In genomic region chr4:152088133-152088532, GRCm38 (mm10) we compare ENCODE assay signal across 8 mouse cellular contexts. TPM values are rescaled to one million over a fixed set of nuclear protein-coding genes. Genes with fewer than 3 reads are reported as not detected.
A peak's percentile ranks its signal among the peaks of the same experiment; 100 is the strongest.
DNase-seq lines count a peak whose midpoint lies in the region; ATAC-seq lines count a peak whose summit lies in the region.

No protein-coding gene starts in this region.

- 53% methylated on average over 4 of the region's 4 CpGs for WGBS in limb, embryonic 10.5 days
- WGBS in neural tube, embryonic 13.5 days, result 22% methylated on average over 4 of the region's 4 CpGs

- peak overlapping the region; percentile 83; the same call in 1 of the 2 replicates for H3K9ac ChIP-seq in neural tube, embryonic 13.5 days

- no peak overlapping the region for H3K27ac ChIP-seq in limb, embryonic 10.5 days
- H3K27ac ChIP-seq in neural tube, embryonic 13.5 days (replicated peaks), result 0 out of 2 replicates have a peak overlapping the region, but pooled peaks have one; percentile 2

- H3K4me1 ChIP-seq in limb, embryonic 10.5 days, result peaks cover 34% of the 10 kb centered on the region
- H3K4me1 ChIP-seq in neural tube, embryonic 13.5 days (replicated peaks), result peaks cover 37% of the 10 kb centered on the region

- peaks cover 15% of the 10 kb centered on the region for H3K36me3 ChIP-seq in limb, embryonic 10.5 days
- H3K36me3 ChIP-seq in neural tube, embryonic 13.5 days, result no peaks in the 10 kb centered on the region

- DNase-seq in adrenal gland, postnatal 10 days, result peak; percentile 46
- no peak for DNase-seq in adrenal gland, adult 18-20 months (ENCODE audit: low spot score in 2 of 2)
- DNase-seq in ES-CJ7 (ENCODE audit: low read depth, low spot score), result peak; percentile 91
- DNase-seq in limb, embryonic 10.5 days (ENCODE audit: low spot score), result no peak
- DNase-seq in gastrocnemius, postnatal 10 days, result no peak

- peak overlapping the region; percentile 92 for H3K4me3 ChIP-seq in limb, embryonic 10.5 days
- no peak overlapping the region for H3K4me3 ChIP-seq in neural tube, embryonic 13.5 days

- H3K9me3 ChIP-seq in limb, embryonic 10.5 days (replicated peaks), result no peaks in the 10 kb centered on the region
- H3K9me3 ChIP-seq in neural tube, embryonic 13.5 days, result no peaks in the 10 kb centered on the region

- peak overlapping the region; percentile 75 for H3K4me2 ChIP-seq in neural tube, embryonic 13.5 days

- H3K27me3 ChIP-seq in limb, embryonic 10.5 days (ENCODE audit: low read depth, poor library complexity, severe bottlenecking), result 0 out of 2 replicates have a peak, but pooled peaks cover 16% of the 10 kb centered on the region
- H3K27me3 ChIP-seq in neural tube, embryonic 13.5 days, result peaks cover 9% of the 10 kb centered on the region; the same call in 1 of the 2 replicates

- ATAC-seq in granulocyte monocyte progenitor cell, adult 5-6 weeks (replicated peaks; ENCODE audit: poor library complexity, severe bottlenecking), result peak; percentile 15
- no peak for ATAC-seq in neural tube, embryonic 13.5 days (ENCODE audit: low read depth)
- ATAC-seq in erythroid progenitor cell, adult 5-6 weeks (replicated peaks; ENCODE audit: low FRiP score, poor library complexity, severe bottlenecking), result no peak

RNA-seq across cellular contexts. Expression of gene Plekhg5, which starts 15.8 kb away (rescaled TPM):
- total RNA-seq in adrenal gland, postnatal 10 days (2021), result 10 to 100 TPM; 17.1 to 20.1 TPM
- 10 to 100 TPM in 1 of 2 experiments, 1 to 10 TPM in 1; 7.3 to 12.0 TPM for total RNA-seq in adrenal gland, adult 18-20 months (2021)
- total RNA-seq in granulocyte monocyte progenitor cell, adult 5-6 weeks (2014; fragmentation: Nextera tagmentation), result 0.34 and 7.6 TPM in 2 replicates
- total RNA-seq in granulocyte monocyte progenitor cell, adult 5-6 weeks (2017), result 1.8 and 2.2 TPM in 2 replicates
- polyA plus RNA-seq in limb, embryonic 10.5 days (2016; fragmentation: Nextera tagmentation; extraction: Ambion mirVana), result 9.5 and 13.3 TPM in 2 replicates
- polyA plus RNA-seq in neural tube, embryonic 13.5 days (2015; fragmentation: Nextera tagmentation; extraction: Ambion mirVana), result 9.9 and 10.7 TPM in 2 replicates
- 10 to 100 TPM; 14.7 to 22.0 TPM for total RNA-seq in gastrocnemius, postnatal 10 days (2021)
- total RNA-seq in erythroid progenitor cell, adult 5-6 weeks (2015; ENCODE audit: low replicate concordance), result 1.7 and 2.9 TPM in 2 replicates
- total RNA-seq in erythroid progenitor cell, adult 5-6 weeks (2017; ENCODE audit: low replicate concordance), result 3.5 and 5.3 TPM in 2 replicates

RNA-seq across cellular contexts. Expression of gene Tnfrsf25, which starts 27.6 kb away (rescaled TPM):
- 1 to 10 TPM; 1.9 to 4.3 TPM for total RNA-seq in adrenal gland, postnatal 10 days (2021)
- total RNA-seq in adrenal gland, adult 18-20 months (2021), result 1 to 10 TPM; 1.3 to 2.8 TPM
- total RNA-seq in granulocyte monocyte progenitor cell, adult 5-6 weeks (2014; fragmentation: Nextera tagmentation), result not detected in 2 replicates
- total RNA-seq in granulocyte monocyte progenitor cell, adult 5-6 weeks (2017), result 1.6 TPM in 1 of 2 replicates, not detected in the other
- 0.67 and 0.75 TPM in 2 replicates for polyA plus RNA-seq in limb, embryonic 10.5 days (2016; fragmentation: Nextera tagmentation; extraction: Ambion mirVana)
- 0.84 and 1.8 TPM in 2 replicates for polyA plus RNA-seq in neural tube, embryonic 13.5 days (2015; fragmentation: Nextera tagmentation; extraction: Ambion mirVana)
- 1 to 10 TPM in 1 of 2 experiments, under 1 TPM in 1; 0.82 to 2.9 TPM for total RNA-seq in gastrocnemius, postnatal 10 days (2021)
- not detected in 2 replicates for total RNA-seq in erythroid progenitor cell, adult 5-6 weeks (2015; ENCODE audit: low replicate concordance)
- 2.0 TPM in 1 of 2 replicates, not detected in the other for total RNA-seq in erythroid progenitor cell, adult 5-6 weeks (2017; ENCODE audit: low replicate concordance)

RNA-seq across cellular contexts. Expression of gene Nol9, which starts 49.0 kb away (rescaled TPM):
- total RNA-seq in adrenal gland, postnatal 10 days (2021), result 10 to 100 TPM; 20.1 to 20.3 TPM
- total RNA-seq in adrenal gland, adult 18-20 months (2021), result 10 to 100 TPM; 23.6 to 33.5 TPM
- total RNA-seq in granulocyte monocyte progenitor cell, adult 5-6 weeks (2014; fragmentation: Nextera tagmentation), result 33.7 and 36.5 TPM in 2 replicates
- 30.7 and 40.0 TPM in 2 replicates for total RNA-seq in granulocyte monocyte progenitor cell, adult 5-6 weeks (2017)
- polyA plus RNA-seq in limb, embryonic 10.5 days (2016; fragmentation: Nextera tagmentation; extraction: Ambion mirVana), result 52.1 and 54.1 TPM in 2 replicates
- polyA plus RNA-seq in neural tube, embryonic 13.5 days (2015; fragmentation: Nextera tagmentation; extraction: Ambion mirVana), result 26.4 and 27.1 TPM in 2 replicates
- total RNA-seq in gastrocnemius, postnatal 10 days (2021), result 10 to 100 TPM in 1 of 2 experiments, 1 to 10 TPM in 1; 8.7 to 12.9 TPM
- 7.1 and 10.1 TPM in 2 replicates for total RNA-seq in erythroid progenitor cell, adult 5-6 weeks (2015; ENCODE audit: low replicate concordance)
- 4.9 and 5.0 TPM in 2 replicates for total RNA-seq in erythroid progenitor cell, adult 5-6 weeks (2017; ENCODE audit: low replicate concordance)

RNA-seq across cellular contexts. Expression of gene Tas1r1, which starts 49.8 kb away (rescaled TPM):
- total RNA-seq in adrenal gland, postnatal 10 days (2021), result not detected
- not detected for total RNA-seq in adrenal gland, adult 18-20 months (2021)
- total RNA-seq in granulocyte monocyte progenitor cell, adult 5-6 weeks (2014; fragmentation: Nextera tagmentation), result 1.6 and 3.2 TPM in 2 replicates
- total RNA-seq in granulocyte monocyte progenitor cell, adult 5-6 weeks (2017), result 1.0 and 2.6 TPM in 2 replicates
- 0.35 and 0.65 TPM in 2 replicates for polyA plus RNA-seq in limb, embryonic 10.5 days (2016; fragmentation: Nextera tagmentation; extraction: Ambion mirVana)
- polyA plus RNA-seq in neural tube, embryonic 13.5 days (2015; fragmentation: Nextera tagmentation; extraction: Ambion mirVana), result 1.2 and 1.3 TPM in 2 replicates
- total RNA-seq in gastrocnemius, postnatal 10 days (2021), result 1 to 10 TPM; 1.1 to 1.3 TPM
- total RNA-seq in erythroid progenitor cell, adult 5-6 weeks (2015; ENCODE audit: low replicate concordance), result not detected in 2 replicates
- not detected in 2 replicates for total RNA-seq in erythroid progenitor cell, adult 5-6 weeks (2017; ENCODE audit: low replicate concordance)

Comparison
In these comparisons a context has a peak if more than half of its experiments do, and no peak if none do; other contexts are left out.
1. DNase-seq: peak in adrenal gland, postnatal 10 days (single experiment) and ES-CJ7 (single experiment); none in adrenal gland, adult 18-20 months (0 of 2), limb, embryonic 10.5 days (single experiment) and gastrocnemius, postnatal 10 days (single experiment).